In genomic region chr14:75992371-75992770, GRCm38 (mm10) we compare ENCODE assay signal across 20 mouse cellular contexts. TPM values are rescaled to one million over a fixed set of nuclear protein-coding genes. Genes with fewer than 3 reads are reported as not detected.
A peak's percentile ranks its signal among the peaks of the same experiment; 100 is the strongest.
DNase-seq lines count a peak whose midpoint lies in the region.
"Had no signal": no experiment of that assay in that cellular context is flagged by ENCODE, and none has a peak within 500 bp of the region (broad histone marks: within the 10 kb centered on the region; RNA-seq: fewer than 3 reads in every experiment).

No protein-coding gene starts in this region.

- DNase-seq in adrenal gland, adult 2 months, result peak; percentile 27
- DNase-seq in adrenal gland, postnatal 14 days, result no peak
- DNase-seq in 3T3-L1 (ENCODE audit: low read depth, low spot score) (peak; percentile 36), NIH3T3 (ENCODE audit: low read depth) (peak; percentile 59)
- DNase-seq in gastrocnemius, postnatal 4 days (ENCODE audit: low spot score in 2 of 2), result no peak
- DNase-seq: adrenal gland, adult 8-10 months; adrenal gland, postnatal 25 days; B cell, adult 2 months; cerebellum, adult 11 months; cerebellum, adult 18-20 months; cerebellum, adult 8-10 months; cerebellum, adult 9-11 months; cerebellum, postnatal 14 days; cerebellum, postnatal 36 days; embryo, embryonic 11 days had no signal

RNA-seq across cellular contexts. Expression of gene Gtf2f2, which starts 18.3 kb away (rescaled TPM):
- total RNA-seq in adrenal gland, adult 2 months (2021), result 10 to 100 TPM; 21.4 to 24.0 TPM
- polyA plus RNA-seq in adrenal gland, adult 2 months (2012; rRNA removed), result 1.3 and 2.5 TPM in 2 replicates
- total RNA-seq in adrenal gland, postnatal 14 days (2021), result 24.1 and 25.5 TPM in 2 replicates
- 10 to 100 TPM; 19.1 to 19.5 TPM for total RNA-seq in gastrocnemius, postnatal 4 days (2021)

RNA-seq across cellular contexts. Expression of gene Kctd4, which starts 37.6 kb away (rescaled TPM):
- not detected for total RNA-seq in adrenal gland, adult 2 months (2021)
- polyA plus RNA-seq in adrenal gland, adult 2 months (2012; rRNA removed), result not detected in 2 replicates
- not detected in 2 replicates for total RNA-seq in adrenal gland, postnatal 14 days (2021)
- under 1 TPM; 0.12 to 0.18 TPM for total RNA-seq in gastrocnemius, postnatal 4 days (2021)
- total RNA-seq: adrenal gland, postnatal 25 days; adrenal gland, postnatal 4 days; CH12.LX; common myeloid progenitor, adult 5-6 weeks had no signal
- polyA plus RNA-seq: erythroblast, embryonic 14.5 days; G1E had no signal

Comparison
In these comparisons a context has a peak if more than half of its experiments do, and no peak if none do; other contexts are left out.
1. DNase-seq: peak in adrenal gland, adult 2 months (single experiment), 3T3-L1 (single experiment) and NIH3T3 (single experiment); none in adrenal gland, postnatal 14 days (single experiment) and gastrocnemius, postnatal 4 days (0 of 2).